Mouse (Mus musculus) liver, embryonic 14.5 days (tissue): ENCODE data around the gene Mettl2. TPM values are rescaled to one million over a fixed set of nuclear protein-coding genes. Genes with fewer than 3 reads are reported as not detected.
A peak's percentile ranks its signal among the peaks of the same experiment; 100 is the strongest.

Source experiments
- ATAC-seq: fragments of 200-750 bp; cut with Nextera tagmentation; 2 replicates; pipeline ENCODE4 v1.8.0; 2017; ENCODE audit warnings: moderate number of reproducible peaks, mild to moderate bottlenecking, moderate library complexity; ENCODE audit not compliant: insufficient read depth
- DNase-seq, 3 experiments: peaks; one replicate each; pipeline ENCODE4 v3.0.0-alpha.2; 2012 to 2013; ENCODE audit warnings: low read depth in 3 of 3, low spot score in 3 of 3
- H3K27ac ChIP-seq: fragments of 300-500 bp; sonication (generic); 2 replicates; pipeline ENCODE4 v1.5.1; 2014; ENCODE audit warnings: moderate library complexity, mild to moderate bottlenecking, control low read depth, inconsistent platforms
- H3K27me3 ChIP-seq: fragments of 300-500 bp; sonication (generic); 2 replicates; pipeline ENCODE4 v1.6.1; 2014; ENCODE audit warnings: mild to moderate bottlenecking, low read length, moderate library complexity; ENCODE audit not compliant: control insufficient read depth, insufficient read depth
- H3K36me3 ChIP-seq: fragments of 300-500 bp; sonication (generic); replicated peaks from 2 replicates; pipeline ENCODE4 v1.6.1; 2014; ENCODE audit warnings: low read depth; ENCODE audit not compliant: control insufficient read depth, insufficient read depth
- H3K4me1 ChIP-seq, 2 experiments: fragments of 200-500 bp in 1 of 2; fragments of 300-500 bp in 1 of 2; sonication (generic) in 1 of 2; replicated peaks; 2 replicates each; pipeline ENCODE4 v1.6.1; 2012 to 2014; ENCODE audit warnings: antibody characterized with exemption in 1 of 2, inconsistent platforms in 1 of 2, low read length in 1 of 2; ENCODE audit not compliant: control insufficient read depth in 2 of 2, insufficient read depth in 2 of 2
- H3K4me2 ChIP-seq: fragments of 300-500 bp; sonication (generic); 2 replicates; pipeline ENCODE4 v1.6.1; 2014; ENCODE audit warnings: low read depth, mild to moderate bottlenecking, control low read depth, moderate library complexity
- H3K4me3 ChIP-seq, 2 experiments: fragments of 200-500 bp in 1 of 2; fragments of 300-500 bp in 1 of 2; sonication (generic) in 1 of 2; 2 replicates each; pipeline ENCODE4 v1.5.1; 2012 to 2014; ENCODE audit warnings: low read depth in 2 of 2, low read length in 2 of 2, mild to moderate bottlenecking in 2 of 2, control low read depth in 1 of 2, inconsistent platforms in 1 of 2, moderate library complexity in 1 of 2; ENCODE audit not compliant: insufficient read depth in 1 of 2
- H3K9ac ChIP-seq: fragments of 300-500 bp; sonication (generic); replicated peaks from 2 replicates; pipeline ENCODE4 v1.6.1; 2014; ENCODE audit warnings: mild to moderate bottlenecking, control low read depth, moderate library complexity
- H3K9me3 ChIP-seq: fragments of 300-500 bp; sonication (generic); 2 replicates; pipeline ENCODE4 v1.6.1; 2016; ENCODE audit warnings: low read length, mixed read lengths; ENCODE audit not compliant: control insufficient read depth
- CTCF ChIP-seq: IDR thresholded peaks from 2 replicates; pipeline ENCODE4 v1.5.1; 2016; ENCODE audit warnings: antibody characterized with exemption, low read depth, control low read depth
- EP300 ChIP-seq: IDR thresholded peaks from 2 replicates; pipeline ENCODE4 v1.6.1; 2016; ENCODE audit warnings: antibody characterized with exemption, low read depth
- WGBS: fragments of 180-500 bp; shearing (Covaris S2); extraction: QIAGEN DNeasy Blood & Tissue Kit; methylation state at CpG from one replicate; pipeline ENCODE4 v1.1.7; 2014; ENCODE audit not compliant: insufficient replicate concordance; 5-methylcytosine and 5-hydroxymethylcytosine counted together
- polyA plus RNA-seq, 2 experiments: library from polyadenylated mRNA; depleted of rRNA in 1 of 2; stranded (reverse) in 1 of 2; unstranded in 1 of 2; fragments of >200 nt; fragmentation: Nextera tagmentation in 1 of 2; extraction: Ambion mirVana in 1 of 2; gene quantifications; 2 replicates each; pipeline versions ENCODE4 v1.2.1 to v1.2.3; 2012 to 2014

Gene Mettl2
- polyA plus RNA-seq, 2 experiments = 14.6 to 16.6 TPM

DNA sequence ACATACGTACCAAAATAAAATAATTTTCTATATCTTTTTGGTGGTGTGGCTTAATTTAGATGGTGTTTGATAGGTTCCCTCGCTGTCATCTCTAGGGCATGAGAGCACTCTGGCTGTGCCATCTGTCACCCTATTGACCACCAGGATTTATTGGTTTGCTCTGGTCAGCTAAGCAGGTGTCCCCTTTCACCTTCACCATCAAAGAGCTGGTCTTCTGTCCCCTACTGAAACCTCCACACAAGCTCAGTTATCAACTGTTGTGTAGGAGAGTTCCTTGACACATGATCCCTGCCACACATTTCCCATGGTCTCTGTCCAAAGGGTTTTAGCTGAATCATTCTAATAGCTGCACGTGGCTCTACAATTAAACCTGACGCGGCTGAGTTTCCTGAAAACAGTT lies 14.9 kb downstream of the Mettl2 start:
- Histone ChIP-seq H3K9ac (no peak overlapping the region), H3K4me3 (no peak overlapping the region), H3K27me3 (no peaks in the 10 kb centered on the region), H3K36me3 (peaks cover 27% of the 10 kb centered on the region), H3K4me2 (no peak overlapping the region), H3K4me1 (peaks cover 34 to 45% of the 10 kb centered on the region in 2 experiments), H3K9me3 (no peaks in the 10 kb centered on the region), H3K27ac (no peak overlapping the region)
- TF ChIP-seq CTCF (no peak), EP300 (no peak)
- DNase-seq (no peak), ATAC-seq (no peak)
- WGBS = 83% methylated on average over 5 of the region's 5 CpGs

GRCm38 (mm10) chr11:105143564-105143963 lies 17.3 kb downstream of the Mettl2 start:
- peak; percentile 65 for TF ChIP-seq EP300
- TF ChIP-seq CTCF = no peak
- Histone ChIP-seq H3K4me1 (peaks cover 25 to 29% of the 10 kb centered on the region in 2 experiments), H3K4me2 (peak overlapping the region; percentile 27), H3K9me3 (no peaks in the 10 kb centered on the region), H3K9ac (no peak overlapping the region; the same call in 1 of the 2 replicates), H3K36me3 (peaks cover 10% of the 10 kb centered on the region), H3K27ac (peak overlapping the region; percentile 66), H3K4me3 (no peak overlapping the region), H3K27me3 (no peaks in the 10 kb centered on the region)
- ATAC-seq = peak; percentile 79
- peak in 1 of 3 experiments; percentile 69 for DNase-seq

- TF ChIP-seq CTCF = no peak
- no peak for TF ChIP-seq EP300
- Histone ChIP-seq H3K4me3 (no peak overlapping the region), H3K27me3 (no peaks in the 10 kb centered on the region), H3K27ac (peak overlapping the region; percentile 66), H3K4me1 (peaks cover 26 to 29% of the 10 kb centered on the region in 2 experiments), H3K4me2 (peak overlapping the region; percentile 27), H3K9me3 (no peaks in the 10 kb centered on the region), H3K36me3 (peaks cover 8% of the 10 kb centered on the region), H3K9ac (peak overlapping the region; percentile 36; the same call in 1 of the 2 replicates)
- 40% methylated on average over 3 of the region's 3 CpGs for WGBS
- ATAC-seq (peak; percentile 73), DNase-seq (no peak)
Observed at GRCm38 (mm10) chr11:105144084-105144483, 17.9 kb downstream of the Mettl2 start.

- Histone ChIP-seq H3K9me3 (no peaks in the 10 kb centered on the region), H3K27ac (peak overlapping the region; percentile 66), H3K4me2 (0 out of 2 replicates have a peak overlapping the region, but pooled peaks have one; percentile 6), H3K9ac (peak overlapping the region; percentile 36; the same call in 1 of the 2 replicates), H3K4me3 (no peak overlapping the region), H3K36me3 (peaks cover 6% of the 10 kb centered on the region), H3K27me3 (no peaks in the 10 kb centered on the region), H3K4me1 (peaks cover 30 to 34% of the 10 kb centered on the region in 2 experiments)
- no peak for DNase-seq
- WGBS = 53% methylated on average over 11 of the region's 11 CpGs
- TF ChIP-seq EP300 (peak; percentile 54), CTCF (peak; percentile 14; the same call in 1 of the 2 replicates)
- ATAC-seq = peak; percentile 26; the same call in 1 of the 2 replicates
Observed at GRCm38 (mm10) chr11:105144508-105145210, 18.4 kb downstream of the Mettl2 start.

- H3K36me3 ChIP-seq = peaks cover under 1% of the 10 kb centered on the region; the same call in 1 of the 2 replicates
- H3K27me3 ChIP-seq = no peaks in the 10 kb centered on the region
- H3K4me2 ChIP-seq = no peak overlapping the region
- H3K4me3 ChIP-seq = no peak overlapping the region
- DNase-seq (no peak), ATAC-seq (no peak)
- no peak for TF ChIP-seq EP300
- TF ChIP-seq CTCF = no peak
- H3K4me1 ChIP-seq = peaks cover 30 to 38% of the 10 kb centered on the region in 2 experiments
- 86% methylated on average over 10 of the region's 10 CpGs for WGBS
- H3K9me3 ChIP-seq = no peaks in the 10 kb centered on the region
- H3K27ac ChIP-seq = peak overlapping the region; percentile 66; the same call in 1 of the 2 replicates
- no peak overlapping the region for H3K9ac ChIP-seq
Observed at GRCm38 (mm10) chr11:105145211-105145610, 19.0 kb downstream of the Mettl2 start.
